8 mouse cellular contexts compared by ENCODE assay signal in genomic region chr6:87849780-87850154, GRCm38 (mm10). TPM values are rescaled to one million over a fixed set of nuclear protein-coding genes. Genes with fewer than 3 reads are reported as not detected.
DNase-seq lines count a peak whose midpoint lies in the region; ATAC-seq and TF ChIP-seq lines count a peak whose summit lies in the region.

No protein-coding gene starts in this region.

- no peak overlapping the region; the same call in 1 of the 2 replicates for H3K27ac ChIP-seq in left cerebral cortex, adult 2 months
- H3K27ac ChIP-seq in bone marrow macrophage, adult 2 months (ENCODE audit: insufficient read depth, low read depth, low read length) = peak overlapping the region; percentile 90
- H3K27ac ChIP-seq in hindbrain, embryonic 15.5 days (replicated peaks) = 0 out of 2 replicates have a peak overlapping the region, but pooled peaks have one; percentile 98
- H3K27ac ChIP-seq in midbrain, embryonic 11.5 days (ENCODE audit: low read depth, low read length) = no peak overlapping the region

- no peak for TF ChIP-seq POLR2A in bone marrow macrophage, adult 2 months (IDR thresholded peaks at IDR 0.05; ENCODE audit: borderline replicate concordance, low read depth, low read length)

- H3K9me3 ChIP-seq in hindbrain, embryonic 15.5 days = no peaks in the 10 kb centered on the region
- no peaks in the 10 kb centered on the region for H3K9me3 ChIP-seq in midbrain, embryonic 11.5 days (ENCODE audit: control insufficient read depth, low read length)

- peak overlapping the region; percentile 99 for H3K9ac ChIP-seq in hindbrain, embryonic 15.5 days
- peak overlapping the region; percentile 99 for H3K9ac ChIP-seq in midbrain, embryonic 11.5 days (ENCODE audit: low read length)

- H3K36me3 ChIP-seq in hindbrain, embryonic 15.5 days = peaks cover 9% of the 10 kb centered on the region
- H3K36me3 ChIP-seq in midbrain, embryonic 11.5 days (ENCODE audit: control insufficient read depth, insufficient read depth, low read length) = peaks cover 7% of the 10 kb centered on the region

- no peak for ATAC-seq in hindbrain, embryonic 15.5 days (ENCODE audit: low FRiP score, low read depth)
- ATAC-seq in midbrain, embryonic 11.5 days (ENCODE audit: low FRiP score) = no peak

- H3K4me2 ChIP-seq in hindbrain, embryonic 15.5 days = peak overlapping the region; percentile 95
- peak overlapping the region; percentile 72 for H3K4me2 ChIP-seq in midbrain, embryonic 11.5 days

- H3K27me3 ChIP-seq in hindbrain, embryonic 15.5 days = no peaks in the 10 kb centered on the region
- H3K27me3 ChIP-seq in midbrain, embryonic 11.5 days (ENCODE audit: control insufficient read depth, insufficient read depth, low read length) = no peaks in the 10 kb centered on the region

- no peak for TF ChIP-seq CTCF in left cerebral cortex, adult 2 months (IDR thresholded peaks at IDR 0.05)
- TF ChIP-seq CTCF in bone marrow macrophage, adult 2 months (IDR thresholded peaks at IDR 0.05; ENCODE audit: low read depth, low read length) = no peak

- H3K4me1 ChIP-seq in bone marrow macrophage, adult 2 months (ENCODE audit: control insufficient read depth, insufficient read depth, low read length) = peaks cover 8% of the 10 kb centered on the region
- H3K4me1 ChIP-seq in hindbrain, embryonic 15.5 days (replicated peaks) = peaks cover 42% of the 10 kb centered on the region
- H3K4me1 ChIP-seq in midbrain, embryonic 11.5 days (ENCODE audit: control insufficient read depth, insufficient read depth, low read length) = peaks cover 11% of the 10 kb centered on the region

- WGBS in hindbrain, embryonic 15.5 days = under 1% methylated on average over 8 of the region's 8 CpGs
- 2% methylated on average over 8 of the region's 8 CpGs for WGBS in midbrain, embryonic 11.5 days

- peak overlapping the region; percentile 91 for H3K4me3 ChIP-seq in left cerebral cortex, adult 2 months
- H3K4me3 ChIP-seq in bone marrow macrophage, adult 2 months (ENCODE audit: insufficient read depth, low read length) = peak overlapping the region; percentile 93
- H3K4me3 ChIP-seq in hindbrain, embryonic 15.5 days = peak overlapping the region; percentile 97
- peak overlapping the region; percentile 100 for H3K4me3 ChIP-seq in midbrain, embryonic 11.5 days (ENCODE audit: low read depth, low read length)

- intact Hi-C loops in left cerebral cortex, adult 2 months (cut with DNase I) = loop anchor here (2.0 to 5.0 kb wide), 2 partner anchors 37 to 133 kb away; partner anchors contain the start of genes Copg1 and H1fx
- intact Hi-C loops in left cerebral cortex, postnatal 36 days (cut with DNase I) = loop anchor here (2.0 kb wide), 1 partner anchor 37 kb away; the partner anchor contains the start of gene Copg1

- no peak for DNase-seq in left cerebral cortex, adult 2 months (ENCODE audit: extremely low spot score in 1 of 2, low spot score in 2 of 2)
- DNase-seq in left cerebral cortex, postnatal 36 days (ENCODE audit: low spot score in 2 of 2) = no peak
- peak; percentile 91 for DNase-seq in midbrain, embryonic 11.5 days (ENCODE audit: low spot score, missing footprints)
- DNase-seq in urinary bladder, postnatal 14 days (ENCODE audit: low spot score) = no peak
- DNase-seq in frontal cortex, adult 2 months (ENCODE audit: extremely low spot score in 1 of 2, low spot score in 1 of 2) = no peak
- no peak for DNase-seq in cerebellum, adult 11-12 months

RNA-seq across cellular contexts. Expression of gene Cnbp, which starts 1.1 kb away (rescaled TPM):
- 100 to 1,000 TPM; 255 to 275 TPM for total RNA-seq in left cerebral cortex, adult 2 months (2021)
- total RNA-seq in left cerebral cortex, postnatal 36 days (2021) = 100 to 1,000 TPM; 248 to 250 TPM
- 169 and 174 TPM in 2 replicates for polyA plus RNA-seq in bone marrow macrophage, adult 2 months (2012; ENCODE audit: insufficient read depth, insufficient read length, missing spikeins)
- 516 and 541 TPM in 2 replicates for polyA plus RNA-seq in hindbrain, embryonic 15.5 days (2015; fragmentation: Nextera tagmentation; extraction: Ambion mirVana)
- 1,266 and 1,289 TPM in 2 replicates for polyA plus RNA-seq in midbrain, embryonic 11.5 days (2014; fragmentation: Nextera tagmentation; extraction: Ambion mirVana)
- polyA plus RNA-seq in frontal cortex, adult 2 months (2012; rRNA removed) = 326 and 335 TPM in 2 replicates

RNA-seq across cellular contexts. Expression of gene Isy1, which starts 11.2 kb away (rescaled TPM):
- 10 to 100 TPM; 35.8 to 40.6 TPM for total RNA-seq in left cerebral cortex, adult 2 months (2021)
- total RNA-seq in left cerebral cortex, postnatal 36 days (2021) = 10 to 100 TPM; 24.3 to 39.2 TPM
- 38.3 and 44.8 TPM in 2 replicates for polyA plus RNA-seq in bone marrow macrophage, adult 2 months (2012; ENCODE audit: insufficient read depth, insufficient read length, missing spikeins)
- 24.2 and 28.4 TPM in 2 replicates for polyA plus RNA-seq in hindbrain, embryonic 15.5 days (2015; fragmentation: Nextera tagmentation; extraction: Ambion mirVana)
- polyA plus RNA-seq in midbrain, embryonic 11.5 days (2014; fragmentation: Nextera tagmentation; extraction: Ambion mirVana) = 66.4 and 71.5 TPM in 2 replicates
- polyA plus RNA-seq in frontal cortex, adult 2 months (2012; rRNA removed) = 26.7 and 26.9 TPM in 2 replicates

RNA-seq across cellular contexts. Expression of gene Gm45140, which starts 14.2 kb away (rescaled TPM):
- 1 to 10 TPM; 2.7 to 3.5 TPM for total RNA-seq in left cerebral cortex, adult 2 months (2021)
- total RNA-seq in left cerebral cortex, postnatal 36 days (2021) = 1 to 10 TPM; 1.4 to 3.0 TPM
- polyA plus RNA-seq in bone marrow macrophage, adult 2 months (2012; ENCODE audit: insufficient read depth, insufficient read length, missing spikeins) = 7.9 and 10.0 TPM in 2 replicates
- 3.4 and 3.8 TPM in 2 replicates for polyA plus RNA-seq in hindbrain, embryonic 15.5 days (2015; fragmentation: Nextera tagmentation; extraction: Ambion mirVana)
- 1.9 and 4.0 TPM in 2 replicates for polyA plus RNA-seq in midbrain, embryonic 11.5 days (2014; fragmentation: Nextera tagmentation; extraction: Ambion mirVana)
- 3.8 and 5.9 TPM in 2 replicates for polyA plus RNA-seq in frontal cortex, adult 2 months (2012; rRNA removed)

RNA-seq across cellular contexts. Expression of gene Rab43, which starts 37.8 kb away (rescaled TPM):
- total RNA-seq in left cerebral cortex, adult 2 months (2021) = 10 to 100 TPM; 14.4 to 14.7 TPM
- total RNA-seq in left cerebral cortex, postnatal 36 days (2021) = 10 to 100 TPM; 14.1 to 18.1 TPM
- 78.0 and 91.8 TPM in 2 replicates for polyA plus RNA-seq in bone marrow macrophage, adult 2 months (2012; ENCODE audit: insufficient read depth, insufficient read length, missing spikeins)
- 11.9 and 13.3 TPM in 2 replicates for polyA plus RNA-seq in hindbrain, embryonic 15.5 days (2015; fragmentation: Nextera tagmentation; extraction: Ambion mirVana)
- 7.7 and 8.0 TPM in 2 replicates for polyA plus RNA-seq in midbrain, embryonic 11.5 days (2014; fragmentation: Nextera tagmentation; extraction: Ambion mirVana)
- 15.3 and 17.2 TPM in 2 replicates for polyA plus RNA-seq in frontal cortex, adult 2 months (2012; rRNA removed)

RNA-seq across cellular contexts. Expression of gene Copg1, which starts 37.8 kb away (rescaled TPM):
- total RNA-seq in left cerebral cortex, adult 2 months (2021) = 100 to 1,000 TPM; 232 TPM
- 100 to 1,000 TPM; 230 to 232 TPM for total RNA-seq in left cerebral cortex, postnatal 36 days (2021)
- polyA plus RNA-seq in bone marrow macrophage, adult 2 months (2012; ENCODE audit: insufficient read depth, insufficient read length, missing spikeins) = 49.5 and 51.7 TPM in 2 replicates
- polyA plus RNA-seq in hindbrain, embryonic 15.5 days (2015; fragmentation: Nextera tagmentation; extraction: Ambion mirVana) = 195 and 200 TPM in 2 replicates
- 124 and 132 TPM in 2 replicates for polyA plus RNA-seq in midbrain, embryonic 11.5 days (2014; fragmentation: Nextera tagmentation; extraction: Ambion mirVana)
- polyA plus RNA-seq in frontal cortex, adult 2 months (2012; rRNA removed) = 170 TPM in 2 replicates

Comparison
In these comparisons a context has a peak if more than half of its experiments do, and no peak if none do; other contexts are left out.
1. H3K27ac ChIP-seq: peak in bone marrow macrophage, adult 2 months (single experiment) and hindbrain, embryonic 15.5 days (single experiment); none in left cerebral cortex, adult 2 months (single experiment) and midbrain, embryonic 11.5 days (single experiment).
2. Peak in every context shown above with its lines, with median percentiles within 50 percentile points of each other: H3K4me3 ChIP-seq.